12 mouse cellular contexts compared by ENCODE assay signal in genomic region chr17:35635202-35635601, GRCm38 (mm10). TPM values are rescaled to one million over a fixed set of nuclear protein-coding genes. Genes with fewer than 3 reads are reported as not detected.
A peak's percentile ranks its signal among the peaks of the same experiment; 100 is the strongest.
DNase-seq lines count a peak whose midpoint lies in the region; ATAC-seq and TF ChIP-seq lines count a peak whose summit lies in the region.
"Had no signal": no experiment of that assay in that cellular context is flagged by ENCODE, and none has a peak within 500 bp of the region (broad histone marks: within the 10 kb centered on the region; RNA-seq: fewer than 3 reads in every experiment).

No protein-coding gene starts in this region.

- H3K4me3 ChIP-seq in hindbrain, embryonic 10.5 days = peak overlapping the region; percentile 47; the same call in 1 of the 2 replicates
- no peak overlapping the region for H3K4me3 ChIP-seq in hindbrain, embryonic 14.5 days (replicated peaks; ENCODE audit: low read length)
- no peak overlapping the region for H3K4me3 ChIP-seq in midbrain, postnatal 0 days (ENCODE audit: low read depth, low read length)
- H3K4me3 ChIP-seq in midbrain, embryonic 11.5 days (ENCODE audit: low read depth, low read length) = no peak overlapping the region
- no peak overlapping the region for H3K4me3 ChIP-seq in bone marrow, adult 2 months (replicated peaks; ENCODE audit: control insufficient read depth, low read depth, low read length)

- 80% methylated on average over 3 of the region's 3 CpGs for WGBS in hindbrain, embryonic 10.5 days
- WGBS in hindbrain, embryonic 14.5 days = 79% methylated on average over 3 of the region's 3 CpGs
- WGBS in midbrain, postnatal 0 days = 72% methylated on average over 3 of the region's 3 CpGs
- WGBS in midbrain, embryonic 11.5 days = 84% methylated on average over 3 of the region's 3 CpGs
- WGBS in bone marrow, adult 2 months = 61% methylated on average over 3 of the region's 3 CpGs

- H3K9me3 ChIP-seq in hindbrain, embryonic 10.5 days = no peaks in the 10 kb centered on the region
- no peaks in the 10 kb centered on the region for H3K9me3 ChIP-seq in hindbrain, embryonic 14.5 days (ENCODE audit: control insufficient read depth, low read length)
- H3K9me3 ChIP-seq in midbrain, postnatal 0 days (ENCODE audit: low read length) = no peaks in the 10 kb centered on the region
- no peaks in the 10 kb centered on the region for H3K9me3 ChIP-seq in midbrain, embryonic 11.5 days (ENCODE audit: control insufficient read depth, low read length)

- no peak for TF ChIP-seq POLR2A in bone marrow, adult 2 months (IDR thresholded peaks at IDR 0.05; ENCODE audit: borderline replicate concordance, control insufficient read depth, low read depth, low read length)

- no peak for ATAC-seq in hindbrain, embryonic 14.5 days (ENCODE audit: low FRiP score)
- no peak for ATAC-seq in midbrain, postnatal 0 days (ENCODE audit: low FRiP score)
- no peak for ATAC-seq in midbrain, embryonic 11.5 days (ENCODE audit: low FRiP score)

- H3K27me3 ChIP-seq in hindbrain, embryonic 10.5 days (ENCODE audit: insufficient read depth, poor library complexity, severe bottlenecking) = peaks cover 14% of the 10 kb centered on the region; the same call in 1 of the 2 replicates
- no peaks in the 10 kb centered on the region for H3K27me3 ChIP-seq in hindbrain, embryonic 14.5 days (ENCODE audit: control insufficient read depth, insufficient read depth, low read length)
- 0 out of 2 replicates have a peak, but pooled peaks cover 4% of the 10 kb centered on the region for H3K27me3 ChIP-seq in midbrain, postnatal 0 days (ENCODE audit: insufficient read depth, low read length)
- H3K27me3 ChIP-seq in midbrain, embryonic 11.5 days (ENCODE audit: control insufficient read depth, insufficient read depth, low read length) = no peaks in the 10 kb centered on the region

- DNase-seq in hindbrain, embryonic 10.5 days (ENCODE audit: low spot score) = no peak
- no peak for DNase-seq in hindbrain, embryonic 14.5 days (ENCODE audit: low spot score)
- peak; percentile 44 for DNase-seq in midbrain, postnatal 0 days (ENCODE audit: low spot score)
- DNase-seq in midbrain, embryonic 11.5 days (ENCODE audit: low spot score, missing footprints) = no peak
- DNase-seq in layer of hippocampus, adult 11-12 months (ENCODE audit: low spot score) = no peak
- no peak for DNase-seq in frontal cortex, postnatal 36 days (ENCODE audit: low spot score in 2 of 2)

- TF ChIP-seq CTCF in midbrain, postnatal 0 days (IDR thresholded peaks at IDR 0.05) = peak; percentile 51
- peak; percentile 13; the same call in 1 of the 2 replicates for TF ChIP-seq CTCF in bone marrow, adult 2 months (IDR thresholded peaks at IDR 0.05; ENCODE audit: control insufficient read depth, insufficient read depth, low read length)

- H3K9ac ChIP-seq in hindbrain, embryonic 14.5 days = no peak overlapping the region
- H3K9ac ChIP-seq in midbrain, postnatal 0 days (replicated peaks; ENCODE audit: low read length, poor library complexity, severe bottlenecking) = no peak overlapping the region
- no peak overlapping the region for H3K9ac ChIP-seq in midbrain, embryonic 11.5 days (ENCODE audit: low read length)

- no peak overlapping the region for H3K4me2 ChIP-seq in hindbrain, embryonic 14.5 days (replicated peaks)
- H3K4me2 ChIP-seq in midbrain, postnatal 0 days (ENCODE audit: low read depth, low read length, poor library complexity, severe bottlenecking) = 0 out of 2 replicates have a peak overlapping the region, but pooled peaks have one; percentile 59
- no peak overlapping the region for H3K4me2 ChIP-seq in midbrain, embryonic 11.5 days

- H3K36me3 ChIP-seq in hindbrain, embryonic 10.5 days = no peaks in the 10 kb centered on the region
- H3K36me3 ChIP-seq in hindbrain, embryonic 14.5 days (replicated peaks; ENCODE audit: control insufficient read depth, insufficient read depth) = no peaks in the 10 kb centered on the region
- H3K36me3 ChIP-seq in midbrain, postnatal 0 days (ENCODE audit: insufficient read depth, low read length) = no peaks in the 10 kb centered on the region
- no peaks in the 10 kb centered on the region for H3K36me3 ChIP-seq in midbrain, embryonic 11.5 days (ENCODE audit: control insufficient read depth, insufficient read depth, low read length)

- no peak overlapping the region for H3K27ac ChIP-seq in hindbrain, embryonic 10.5 days
- H3K27ac ChIP-seq in hindbrain, embryonic 14.5 days = no peak overlapping the region
- no peak overlapping the region for H3K27ac ChIP-seq in midbrain, postnatal 0 days (ENCODE audit: low read depth, low read length)
- no peak overlapping the region for H3K27ac ChIP-seq in midbrain, embryonic 11.5 days (ENCODE audit: low read depth, low read length)
- no peak overlapping the region for H3K27ac ChIP-seq in bone marrow, adult 2 months (ENCODE audit: control insufficient read depth, insufficient read depth, low read depth, low read length, poor library complexity)
- H3K27ac ChIP-seq: macrophage had no signal

- H3K4me1 ChIP-seq in hindbrain, embryonic 10.5 days (replicated peaks) = peaks cover 17% of the 10 kb centered on the region
- no peaks in the 10 kb centered on the region for H3K4me1 ChIP-seq in hindbrain, embryonic 14.5 days (replicated peaks; ENCODE audit: control insufficient read depth, insufficient read depth, low read length)
- H3K4me1 ChIP-seq in midbrain, postnatal 0 days (ENCODE audit: insufficient read depth, low read length) = no peaks in the 10 kb centered on the region
- no peaks in the 10 kb centered on the region for H3K4me1 ChIP-seq in midbrain, embryonic 11.5 days (ENCODE audit: control insufficient read depth, insufficient read depth, low read length)
- H3K4me1 ChIP-seq in bone marrow, adult 2 months (ENCODE audit: control insufficient read depth, insufficient read depth, low read length) = 0 out of 2 replicates have a peak, but pooled peaks cover 1% of the 10 kb centered on the region

RNA-seq across cellular contexts. Expression of gene Mucl3, which starts 8.3 kb away (rescaled TPM):
- polyA plus RNA-seq in hindbrain, embryonic 10.5 days (2016; fragmentation: Nextera tagmentation; extraction: Ambion mirVana) = 0.08 and 0.10 TPM in 2 replicates
- 0.09 TPM in 1 of 2 replicates, not detected in the other for polyA plus RNA-seq in hindbrain, embryonic 14.5 days (2014; fragmentation: Nextera tagmentation; extraction: Ambion mirVana)
- total RNA-seq in midbrain, postnatal 0 days (2014; rRNA removed) = 0.77 TPM in 1 of 2 replicates, not detected in the other
- not detected in 2 replicates for polyA plus RNA-seq in midbrain, postnatal 0 days (2015; fragmentation: Nextera tagmentation; extraction: Ambion mirVana)
- 0.14 TPM in 1 of 2 replicates, not detected in the other for polyA plus RNA-seq in midbrain, embryonic 11.5 days (2014; fragmentation: Nextera tagmentation; extraction: Ambion mirVana)
- not detected in 2 replicates for polyA plus RNA-seq in bone marrow, adult 2 months (2011; ENCODE audit: insufficient read depth, insufficient read length, low replicate concordance, missing spikeins)
- total RNA-seq: adrenal gland, adult 8-10 months had no signal
- polyA plus RNA-seq: limb, embryonic 11.5 days; macrophage; spleen, adult 2 months had no signal

RNA-seq across cellular contexts. Expression of gene Gm9573, which starts 8.8 kb away (rescaled TPM):
- not detected in 2 replicates for polyA plus RNA-seq in hindbrain, embryonic 10.5 days (2016; fragmentation: Nextera tagmentation; extraction: Ambion mirVana)
- not detected in 2 replicates for polyA plus RNA-seq in hindbrain, embryonic 14.5 days (2014; fragmentation: Nextera tagmentation; extraction: Ambion mirVana)
- not detected in 2 replicates for total RNA-seq in midbrain, postnatal 0 days (2014; rRNA removed)
- not detected in 2 replicates for polyA plus RNA-seq in midbrain, postnatal 0 days (2015; fragmentation: Nextera tagmentation; extraction: Ambion mirVana)
- polyA plus RNA-seq in midbrain, embryonic 11.5 days (2014; fragmentation: Nextera tagmentation; extraction: Ambion mirVana) = not detected in 2 replicates
- not detected in 2 replicates for polyA plus RNA-seq in bone marrow, adult 2 months (2011; ENCODE audit: insufficient read depth, insufficient read length, low replicate concordance, missing spikeins)
- total RNA-seq: adrenal gland, adult 8-10 months had no signal
- polyA plus RNA-seq: heart, embryonic 11.5 days; limb, embryonic 11.5 days; macrophage; spleen, adult 2 months had no signal

RNA-seq across cellular contexts. Expression of gene Vars2, which starts 32.2 kb away (rescaled TPM):
- polyA plus RNA-seq in hindbrain, embryonic 10.5 days (2016; fragmentation: Nextera tagmentation; extraction: Ambion mirVana) = 16.7 and 17.4 TPM in 2 replicates
- polyA plus RNA-seq in hindbrain, embryonic 14.5 days (2014; fragmentation: Nextera tagmentation; extraction: Ambion mirVana) = 14.8 and 14.9 TPM in 2 replicates
- total RNA-seq in midbrain, postnatal 0 days (2014; rRNA removed) = 43.0 and 49.2 TPM in 2 replicates
- polyA plus RNA-seq in midbrain, postnatal 0 days (2015; fragmentation: Nextera tagmentation; extraction: Ambion mirVana) = 13.8 and 15.9 TPM in 2 replicates
- 9.8 and 10.5 TPM in 2 replicates for polyA plus RNA-seq in midbrain, embryonic 11.5 days (2014; fragmentation: Nextera tagmentation; extraction: Ambion mirVana)
- polyA plus RNA-seq in bone marrow, adult 2 months (2011; ENCODE audit: insufficient read depth, insufficient read length, low replicate concordance, missing spikeins) = 13.1 and 25.0 TPM in 2 replicates

RNA-seq across cellular contexts. Expression of gene Sfta2, which starts 33.9 kb away (rescaled TPM):
- not detected in 2 replicates for polyA plus RNA-seq in hindbrain, embryonic 10.5 days (2016; fragmentation: Nextera tagmentation; extraction: Ambion mirVana)
- polyA plus RNA-seq in hindbrain, embryonic 14.5 days (2014; fragmentation: Nextera tagmentation; extraction: Ambion mirVana) = not detected in 2 replicates
- total RNA-seq in midbrain, postnatal 0 days (2014; rRNA removed) = not detected in 2 replicates
- polyA plus RNA-seq in midbrain, postnatal 0 days (2015; fragmentation: Nextera tagmentation; extraction: Ambion mirVana) = not detected in 2 replicates
- not detected in 2 replicates for polyA plus RNA-seq in midbrain, embryonic 11.5 days (2014; fragmentation: Nextera tagmentation; extraction: Ambion mirVana)
- polyA plus RNA-seq in bone marrow, adult 2 months (2011; ENCODE audit: insufficient read depth, insufficient read length, low replicate concordance, missing spikeins) = not detected in 2 replicates
- total RNA-seq: adrenal gland, adult 8-10 months had no signal
- polyA plus RNA-seq: heart, embryonic 11.5 days; limb, embryonic 11.5 days; macrophage; spleen, adult 2 months had no signal

RNA-seq across cellular contexts. Expression of gene Gtf2h4, which starts 38.3 kb away (rescaled TPM):
- 45.7 and 56.5 TPM in 2 replicates for polyA plus RNA-seq in hindbrain, embryonic 10.5 days (2016; fragmentation: Nextera tagmentation; extraction: Ambion mirVana)
- 21.3 and 22.8 TPM in 2 replicates for polyA plus RNA-seq in hindbrain, embryonic 14.5 days (2014; fragmentation: Nextera tagmentation; extraction: Ambion mirVana)
- 20.6 and 27.7 TPM in 2 replicates for total RNA-seq in midbrain, postnatal 0 days (2014; rRNA removed)
- polyA plus RNA-seq in midbrain, postnatal 0 days (2015; fragmentation: Nextera tagmentation; extraction: Ambion mirVana) = 17.8 and 18.4 TPM in 2 replicates
- 39.3 TPM in 2 replicates for polyA plus RNA-seq in midbrain, embryonic 11.5 days (2014; fragmentation: Nextera tagmentation; extraction: Ambion mirVana)
- 12.5 and 21.1 TPM in 2 replicates for polyA plus RNA-seq in bone marrow, adult 2 months (2011; ENCODE audit: insufficient read depth, insufficient read length, low replicate concordance, missing spikeins)
